Mouse (Mus musculus) liver, embryonic 11.5 days (tissue): Measurements from ENCODE around the gene Ddx50. TPM values are rescaled to one million over a fixed set of nuclear protein-coding genes. Genes with fewer than 3 reads are reported as not detected.
"Not testable (repeated sequence)": the region's sequence is repeated elsewhere in the genome, so short reads cannot be mapped to it uniquely, and the experiment has no call there.

ENCODE experiments used
- ATAC-seq: fragments of 200-750 bp; cut with Nextera tagmentation; replicated peaks from 2 replicates; pipeline ENCODE4 v1.8.0; 2017; ENCODE audit warnings: moderate number of reproducible peaks, mild to moderate bottlenecking, moderate TSS enrichment, moderate library complexity; ENCODE audit not compliant: low FRiP score
- DNase-seq: peaks from one replicate; pipeline ENCODE4 v3.0.0-alpha.2; 2017; ENCODE audit warnings: low spot score
- H3K27ac ChIP-seq: fragments of 300-500 bp; sonication (generic); 2 replicates; pipeline ENCODE4 v1.5.1; 2014; ENCODE audit warnings: mild to moderate bottlenecking, low read depth, low read length, control low read depth
- H3K27me3 ChIP-seq: fragments of 300-500 bp; sonication (generic); replicated peaks from 2 replicates; pipeline ENCODE4 v1.6.1; 2014; ENCODE audit warnings: low read length, mixed read lengths; ENCODE audit not compliant: control insufficient read depth, insufficient read depth
- H3K36me3 ChIP-seq: fragments of 300-500 bp; sonication (generic); 2 replicates; pipeline ENCODE4 v1.6.1; 2014; ENCODE audit warnings: mild to moderate bottlenecking, low read length, moderate library complexity, mixed read lengths; ENCODE audit not compliant: control insufficient read depth, insufficient read depth
- H3K4me1 ChIP-seq: fragments of 300-500 bp; sonication (generic); replicated peaks from 2 replicates; pipeline ENCODE4 v1.6.1; 2014; ENCODE audit warnings: low read length, mixed read lengths; ENCODE audit not compliant: control insufficient read depth, insufficient read depth
- H3K4me2 ChIP-seq: fragments of 300-500 bp; sonication (generic); 2 replicates; pipeline ENCODE4 v1.6.1; 2014; ENCODE audit warnings: mild to moderate bottlenecking, control low read depth, moderate library complexity
- H3K4me3 ChIP-seq: fragments of 300-500 bp; sonication (generic); 2 replicates; pipeline ENCODE4 v1.5.1; 2014; ENCODE audit warnings: low read depth, low read length, control low read depth
- H3K9ac ChIP-seq: fragments of 300-500 bp; sonication (generic); 2 replicates; pipeline ENCODE4 v1.6.1; 2014; ENCODE audit warnings: low read depth, low read length, control low read depth
- H3K9me3 ChIP-seq: fragments of 300-500 bp; sonication (generic); 2 replicates; pipeline ENCODE4 v1.6.1; 2016; ENCODE audit warnings: low read length, inconsistent platforms, mixed read lengths; ENCODE audit not compliant: control insufficient read depth
- WGBS: fragments of 180-500 bp; shearing (Covaris S2); extraction: QIAGEN DNeasy Blood & Tissue Kit; methylation state at CpG from one replicate; pipeline ENCODE4 v1.1.7; 2014; 5-methylcytosine and 5-hydroxymethylcytosine counted together
- polyA plus RNA-seq: library from polyadenylated mRNA; unstranded; fragments of >200 nt; fragmentation: Nextera tagmentation; extraction: Ambion mirVana; gene quantifications from 2 replicates; pipeline ENCODE4 v1.2.1, GENCODE M21; 2014

The Ddx50 gene
- polyA plus RNA-seq, 1 experiment from 2014 or later = 89.8 TPM

GRCm38 (mm10) chr10:62604161-62604560 is 46.9 kb downstream of the Ddx50 start:
- WGBS = 85% methylated on average over 3 of the region's 3 CpGs
- Histone ChIP-seq H3K4me2 (no peak overlapping the region), H3K4me1 (peaks cover 4% of the 10 kb centered on the region), H3K9me3 (no peaks in the 10 kb centered on the region), H3K4me3 (no peak overlapping the region), H3K27ac (no peak overlapping the region), H3K9ac (no peak overlapping the region), H3K27me3 (no peaks in the 10 kb centered on the region), H3K36me3 (no peaks in the 10 kb centered on the region)
- DNase-seq (peak; percentile 19), ATAC-seq (no peak)

DNA sequence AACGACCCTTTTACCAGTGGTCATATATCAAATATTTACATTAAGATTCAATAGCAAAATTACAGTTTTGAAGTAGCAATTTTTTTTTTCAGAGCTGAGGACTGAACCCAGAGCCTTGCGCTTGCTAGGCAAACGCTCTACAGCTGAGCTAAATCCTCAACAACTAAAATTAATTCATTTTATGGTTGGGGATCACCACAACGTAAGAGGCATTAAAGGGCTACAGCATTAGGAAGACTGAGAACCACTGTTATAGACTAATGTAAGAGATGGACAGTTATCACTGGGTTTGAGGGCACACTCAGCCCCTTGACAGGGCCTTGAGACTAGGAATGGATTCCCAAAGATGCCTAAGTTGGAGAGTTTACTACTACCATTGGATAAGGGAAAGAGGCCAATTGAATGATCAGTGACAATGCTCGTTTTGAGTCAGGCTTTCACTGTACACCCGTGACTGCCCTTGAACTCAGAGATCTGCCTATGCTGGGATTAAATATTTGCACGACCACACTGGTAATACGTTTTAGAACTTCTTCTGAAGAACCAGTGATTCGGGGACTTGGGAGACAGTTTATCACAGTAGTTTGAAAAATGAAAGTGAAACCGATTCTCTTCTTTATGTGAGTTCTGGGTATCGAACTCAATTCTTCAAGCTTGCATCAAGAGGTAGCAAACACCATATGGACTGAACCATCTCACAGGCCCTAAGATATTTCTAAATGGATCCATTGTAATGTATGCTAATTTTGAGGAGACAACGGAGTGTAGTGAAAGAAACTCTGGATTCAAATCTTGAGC is 47.6 kb downstream of the Ddx50 start:
- ATAC-seq (no peak), DNase-seq (no peak)
- Histone ChIP-seq H3K27ac (no peak overlapping the region), H3K4me3 (no peak overlapping the region), H3K36me3 (peaks cover 3% of the 10 kb centered on the region; the same call in 1 of the 2 replicates), H3K4me2 (peak overlapping the region; percentile 89), H3K9ac (no peak overlapping the region), H3K9me3 (no peaks in the 10 kb centered on the region), H3K27me3 (no peaks in the 10 kb centered on the region), H3K4me1 (peaks cover 4% of the 10 kb centered on the region)
- 85% methylated on average over 12 of the region's 12 CpGs for WGBS

DNA sequence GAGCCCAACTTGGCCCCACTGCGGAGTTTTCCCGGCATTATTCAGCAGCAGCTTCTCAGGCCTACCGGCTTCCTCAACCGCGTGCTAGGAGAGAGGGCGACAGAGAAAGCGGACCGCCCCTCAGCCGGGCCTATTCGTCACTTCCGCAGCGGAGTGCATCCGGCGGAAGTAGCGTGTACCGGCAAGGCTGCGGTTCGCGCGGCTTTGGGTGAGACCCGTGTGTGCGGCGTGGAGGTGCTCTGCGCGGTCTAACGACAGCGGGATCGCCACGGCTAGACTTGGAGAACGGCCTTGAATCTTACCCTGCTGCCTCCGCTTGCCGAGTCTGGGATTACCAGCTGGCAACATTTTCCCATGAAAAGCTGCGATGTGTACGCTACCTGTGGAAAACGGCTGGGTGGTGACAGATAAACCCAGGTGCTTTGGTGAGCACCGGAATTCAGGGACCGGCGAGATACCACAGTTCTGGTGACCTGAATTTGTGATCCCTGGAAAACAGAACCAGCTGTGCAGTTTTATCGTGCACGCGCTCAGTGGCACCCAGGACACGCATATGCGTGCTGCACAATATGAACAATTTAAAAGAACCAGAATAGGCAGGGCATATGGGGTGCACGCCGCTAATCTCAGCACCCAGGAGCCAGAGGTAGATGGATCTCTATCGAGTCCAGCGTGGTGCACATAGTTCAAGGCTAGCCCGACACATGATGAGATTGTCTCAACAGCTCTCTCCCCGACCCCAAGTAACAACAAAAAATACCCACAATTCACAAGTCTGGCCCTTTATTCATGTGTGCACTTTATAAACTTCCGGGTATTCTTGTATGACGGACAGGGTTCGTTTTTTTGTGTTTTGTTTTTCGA is 48.6 kb downstream of the Ddx50 start, which contains the start of gene Ddx21:
Gene Ddx21 (minus strand): TSS at position 105 of the 864 bp plus-strand sequence.
- peaks cover 12% of the 10 kb centered on the region; the same call in 1 of the 2 replicates for H3K36me3 ChIP-seq
- ATAC-seq (peak; percentile 96), DNase-seq (peak; percentile 94)
- H3K4me3 ChIP-seq = peak within 1 kb of the TSS; percentile 89
- H3K4me2 ChIP-seq = peak within 1 kb of the TSS; percentile 89
- 3% methylated on average over 53 of the region's 53 CpGs for WGBS
- no peaks in the 10 kb centered on the region for H3K27me3 ChIP-seq
- H3K9me3 ChIP-seq = no peaks in the 10 kb centered on the region
- peaks cover 4% of the 10 kb centered on the region for H3K4me1 ChIP-seq
- peak within 1 kb of the TSS; percentile 54; the same call in 1 of the 2 replicates for H3K27ac ChIP-seq
- peak within 1 kb of the TSS; percentile 88 for H3K9ac ChIP-seq

DNA sequence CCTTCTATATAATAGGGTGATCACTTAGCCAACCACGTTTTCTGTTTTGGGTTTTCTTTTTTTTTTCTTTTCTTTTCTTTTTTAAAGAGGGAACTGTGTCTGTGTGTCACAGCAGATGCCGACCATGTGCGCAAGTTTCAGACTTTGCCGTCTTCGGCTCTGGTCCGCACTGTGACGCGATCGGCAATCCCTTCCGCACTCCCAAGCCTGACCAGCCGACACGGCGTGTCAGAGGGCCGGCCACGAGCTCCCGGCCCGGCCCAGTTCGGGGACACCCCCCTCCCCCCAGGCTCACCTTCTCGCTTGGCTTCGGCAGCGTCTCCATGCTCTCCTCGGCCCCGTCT is 49.2 kb downstream of the Ddx50 start:
- Histone ChIP-seq H3K4me2 (peak overlapping the region; percentile 89), H3K4me3 (peak overlapping the region; percentile 89), H3K9me3 (no peaks in the 10 kb centered on the region), H3K27me3 (no peaks in the 10 kb centered on the region), H3K4me1 (peaks cover 4% of the 10 kb centered on the region), H3K9ac (peak overlapping the region; percentile 88), H3K36me3 (peaks cover 15% of the 10 kb centered on the region; the same call in 1 of the 2 replicates), H3K27ac (peak overlapping the region; percentile 54; the same call in 1 of the 2 replicates)
- peak; percentile 71 for ATAC-seq
- WGBS = under 1% methylated on average over 23 of the region's 23 CpGs
- no peak for DNase-seq

DNA sequence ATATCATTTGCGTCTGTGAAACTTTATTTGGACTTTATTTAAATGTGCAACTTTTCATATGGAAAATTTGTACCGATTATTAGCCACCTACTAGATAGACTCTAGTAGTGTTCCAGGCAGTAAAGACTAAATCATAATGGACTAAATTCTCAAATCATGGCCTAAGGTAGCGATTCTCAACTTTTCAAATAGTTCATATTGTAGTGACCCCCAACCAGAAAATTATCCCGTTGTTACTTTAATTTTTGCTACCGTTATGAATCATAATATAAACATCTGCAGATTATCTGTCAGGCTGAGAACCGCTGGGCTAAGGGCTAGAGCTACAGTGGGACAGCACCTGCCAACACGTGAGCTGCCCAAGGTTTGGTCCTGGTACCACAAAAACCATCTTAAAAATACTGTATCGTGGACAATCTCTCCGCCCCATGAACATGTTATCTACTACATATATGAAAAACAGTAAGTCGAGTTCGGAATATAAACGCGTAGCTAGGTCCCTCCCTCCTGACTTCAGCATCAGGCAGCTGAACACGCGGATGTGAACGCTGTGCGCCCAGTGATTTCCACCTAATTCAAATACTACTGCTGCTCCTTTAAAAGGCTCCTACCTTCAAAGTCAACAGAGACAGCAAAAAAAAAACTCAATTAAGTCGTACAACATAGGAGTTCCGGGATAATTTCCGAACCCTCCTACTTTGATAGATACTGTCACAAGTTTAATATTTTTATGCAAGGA is 49.8 kb downstream of the Ddx50 start:
- Histone ChIP-seq H3K4me2 (peak overlapping the region; percentile 89), H3K4me1 (peaks cover 4% of the 10 kb centered on the region), H3K4me3 (peak overlapping the region; percentile 89), H3K9ac (peak overlapping the region; percentile 88), H3K36me3 (peaks cover 17% of the 10 kb centered on the region; the same call in 1 of the 2 replicates), H3K27me3 (no peaks in the 10 kb centered on the region), H3K27ac (no peak overlapping the region), H3K9me3 (no peaks in the 10 kb centered on the region)
- ATAC-seq (no peak; the same call in 1 of the 2 replicates), DNase-seq (peak; percentile 36)
- WGBS = 6% methylated on average over 20 of the region's 20 CpGs

DNA sequence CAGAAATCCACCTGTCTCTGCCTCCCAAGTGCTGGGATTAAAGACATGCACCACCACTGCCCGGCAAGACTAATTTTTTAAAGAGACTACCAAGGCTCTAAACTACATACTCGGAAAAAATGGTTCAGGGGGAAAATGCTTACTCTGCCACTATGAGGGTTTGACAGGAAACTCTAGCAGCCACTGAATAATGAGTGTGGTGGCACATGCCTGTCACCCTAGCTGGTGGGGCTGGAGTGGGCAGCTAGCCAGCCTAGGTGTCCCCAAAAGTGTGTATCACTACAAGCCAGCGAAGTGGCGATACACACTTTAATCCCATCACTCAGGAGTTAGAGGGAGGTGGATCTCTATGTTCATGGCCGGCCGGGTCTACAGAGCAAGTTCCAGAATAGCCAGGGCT is 51.0 kb downstream of the Ddx50 start:
- Histone ChIP-seq H3K4me3 (peak overlapping the region; percentile 89), H3K27ac (no peak overlapping the region; the same call in 1 of the 2 replicates), H3K36me3 (peaks cover 21% of the 10 kb centered on the region), H3K9me3 (no peaks in the 10 kb centered on the region), H3K4me1 (peaks cover 4% of the 10 kb centered on the region), H3K4me2 (peak overlapping the region; percentile 89), H3K9ac (0 out of 2 replicates have a peak overlapping the region, but pooled peaks have one; percentile 16), H3K27me3 (no peaks in the 10 kb centered on the region)
- WGBS = 77% methylated on average over 6 of the region's 6 CpGs
- no peak for DNase-seq
- ATAC-seq = no peak

DNA sequence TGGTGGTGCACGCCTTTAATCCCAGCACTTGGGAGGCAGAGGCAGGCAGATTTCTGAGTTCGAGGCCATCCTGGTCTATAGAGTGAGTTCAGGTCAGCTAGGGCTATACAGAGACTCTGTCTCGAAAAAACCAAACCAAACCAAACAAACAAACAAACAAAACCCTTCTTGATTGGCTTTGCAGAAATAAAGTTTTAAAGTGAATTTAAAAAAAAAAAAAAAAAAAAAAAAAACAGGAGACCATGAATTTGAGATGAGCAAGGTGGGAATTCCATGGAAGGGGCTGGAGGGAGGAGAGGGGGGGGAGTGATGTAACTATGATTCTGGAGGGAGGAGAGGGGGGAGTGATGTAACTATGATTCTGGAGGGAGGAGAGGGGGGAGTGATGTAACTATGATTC is 51.7 kb downstream of the Ddx50 start:
- H3K9me3 ChIP-seq, H3K27me3 ChIP-seq, DNase-seq, H3K4me2 ChIP-seq, H3K9ac ChIP-seq, H3K4me1 ChIP-seq, ATAC-seq, H3K27ac ChIP-seq, H3K4me3 ChIP-seq: not testable (repeated sequence)
- WGBS = 88% methylated on average over 3 of the region's 3 CpGs
- H3K36me3 ChIP-seq = peaks cover 27% of the 10 kb centered on the region

DNA sequence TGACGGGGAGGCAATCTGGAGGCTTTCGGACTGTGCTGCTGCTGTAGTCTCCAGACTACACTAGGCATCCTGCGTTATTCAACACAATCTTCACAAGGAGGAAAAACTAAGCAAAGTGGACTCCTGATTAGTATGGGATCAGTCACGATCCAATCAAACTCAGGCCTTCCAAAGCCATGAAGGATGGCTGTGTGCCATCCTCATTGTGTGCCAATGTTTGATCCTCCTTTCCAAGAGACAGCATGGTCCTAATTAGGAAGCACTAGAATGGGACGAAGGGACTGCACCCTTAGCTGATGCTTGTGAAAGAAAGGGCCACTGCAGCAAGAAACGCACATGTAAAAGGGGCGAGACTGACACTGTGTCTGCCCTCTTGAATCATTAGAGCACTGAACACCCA is 58.5 kb downstream of the Ddx50 start:
- Histone ChIP-seq H3K4me1 (no peaks in the 10 kb centered on the region), H3K27ac (no peak overlapping the region), H3K27me3 (no peaks in the 10 kb centered on the region), H3K9ac (no peak overlapping the region), H3K4me2 (no peak overlapping the region), H3K9me3 (no peaks in the 10 kb centered on the region), H3K4me3 (no peak overlapping the region), H3K36me3 (peaks cover 67% of the 10 kb centered on the region)
- 90% methylated on average over 7 of the region's 7 CpGs for WGBS
- DNase-seq (no peak), ATAC-seq (no peak)
